Mouse (Mus musculus): ENCODE measurements around the gene Olfr311.
"Not testable (repeated sequence)": the region's sequence is repeated elsewhere in the genome, so short reads cannot be mapped to it uniquely, and the experiment has no call there.

The Olfr311 gene

GRCm38 (mm10) chr11:58838951-58839350 lies at the start of gene Olfr311:
Gene Olfr311 (plus strand): TSS chr11:58839251.
- DNase-seq (ENCODE audit: low spot score) = not testable (repeated sequence)

GRCm38 (mm10) chr11:58789532-58789931 lies 49.5 kb upstream of the Olfr311 start:
- no peak for DNase-seq (ENCODE audit: low spot score)

GRCm38 (mm10) chr11:58790053-58790452 lies 49.0 kb upstream of the Olfr311 start:
- no peak for DNase-seq (ENCODE audit: low spot score)

GRCm38 (mm10) chr11:58790646-58791045 lies 48.4 kb upstream of the Olfr311 start:
- no peak for DNase-seq (ENCODE audit: low spot score)

GRCm38 (mm10) chr11:58795856-58796255 lies 43.2 kb upstream of the Olfr311 start:
- no peak for DNase-seq (ENCODE audit: low spot score)

GRCm38 (mm10) chr11:58796850-58797249 lies 42.2 kb upstream of the Olfr311 start:
- DNase-seq (ENCODE audit: low spot score) = no peak

- DNase-seq (ENCODE audit: low spot score) = no peak
Measured at GRCm38 (mm10) chr11:58799747-58800146, 39.3 kb upstream of the Olfr311 start.

GRCm38 (mm10) chr11:58801558-58802228 lies 37.4 kb upstream of the Olfr311 start, which contains the start of gene Fam183b:
Gene Fam183b (minus strand): TSS chr11:58801960.
- DNase-seq (ENCODE audit: low spot score) = no peak

GRCm38 (mm10) chr11:58803871-58804270 lies 35.2 kb upstream of the Olfr311 start:
- no peak for DNase-seq (ENCODE audit: low spot score)

GRCm38 (mm10) chr11:58804393-58804792 lies 34.7 kb upstream of the Olfr311 start:
- DNase-seq (ENCODE audit: low spot score) = no peak

GRCm38 (mm10) chr11:58812001-58812400 lies 27.1 kb upstream of the Olfr311 start:
- DNase-seq (ENCODE audit: low spot score) = no peak

- not testable (repeated sequence) for DNase-seq (ENCODE audit: low spot score)
Measured at GRCm38 (mm10) chr11:58814700-58815099, 24.4 kb upstream of the Olfr311 start, which contains the start of gene Olfr313. Gene Olfr313 (plus strand): TSS chr11:58815000.

GRCm38 (mm10) chr11:58815676-58816075 lies 23.4 kb upstream of the Olfr311 start:
- DNase-seq (ENCODE audit: low spot score) = no peak

GRCm38 (mm10) chr11:58828937-58829336 lies 10.1 kb upstream of the Olfr311 start, which contains the start of gene Olfr312:
Gene Olfr312 (plus strand): TSS chr11:58829237.
- not testable (repeated sequence) for DNase-seq (ENCODE audit: low spot score)

- no peak for DNase-seq (ENCODE audit: low spot score)
Measured at GRCm38 (mm10) chr11:58829764-58830163, 9.3 kb upstream of the Olfr311 start.

GRCm38 (mm10) chr11:58832541-58832940 lies 6.5 kb upstream of the Olfr311 start:
- DNase-seq (ENCODE audit: low spot score) = not testable (repeated sequence)

- peak; percentile 84 for DNase-seq (ENCODE audit: low spot score)
Measured at GRCm38 (mm10) chr11:58846919-58847461, 7.9 kb downstream of the Olfr311 start, which contains the start of gene Gm12258. Gene Gm12258 (plus strand): TSS chr11:58847158.

GRCm38 (mm10) chr11:58847636-58848035 lies 8.6 kb downstream of the Olfr311 start:
- DNase-seq (ENCODE audit: low spot score) = no peak

GRCm38 (mm10) chr11:58849731-58850130 lies 10.7 kb downstream of the Olfr311 start:
- DNase-seq (ENCODE audit: low spot score) = no peak

GRCm38 (mm10) chr11:58860744-58861143 lies 21.7 kb downstream of the Olfr311 start:
- DNase-seq (ENCODE audit: low spot score) = no peak

GRCm38 (mm10) chr11:58867039-58867953 lies 28.2 kb downstream of the Olfr311 start, which contains the start of gene 2810021J22Rik:
Gene 2810021J22Rik (plus strand): TSS chr11:58867216.
- peak; percentile 84 for DNase-seq (ENCODE audit: low spot score)

- peak; percentile 22 for DNase-seq (ENCODE audit: low spot score)
Measured at GRCm38 (mm10) chr11:58867954-58868330, 28.9 kb downstream of the Olfr311 start.
